Mouse (Mus musculus) cerebellum, adult 2 months (tissue): ENCODE data around the gene Mid1.

Experiments used
- CTCF ChIP-seq: fragments of 200-500 bp; IDR thresholded peaks from 2 replicates; pipeline ENCODE4 v1.5.1; 2011; ENCODE audit warnings: low read depth, mild to moderate bottlenecking, control low read depth, low read length, moderate library complexity, borderline replicate concordance; ENCODE audit not compliant: insufficient read depth
- POLR2A ChIP-seq: fragments of 200-500 bp; IDR thresholded peaks from 2 replicates; pipeline ENCODE4 v1.6.1; 2011; ENCODE audit warnings: low read length, control low read depth, borderline replicate concordance; ENCODE audit not compliant: insufficient read depth

GRCm38 (mm10) chrX:169862848-169863247, 177.8 kb downstream of the Mid1 start:
- TF ChIP-seq CTCF (peak; percentile 23; the same call in 1 of the 2 replicates), POLR2A (no peak)
